Mouse (Mus musculus): ENCODE results near the gene Zfpl1. TPM values are rescaled to one million over a fixed set of nuclear protein-coding genes. Genes with fewer than 3 reads are reported as not detected.

Zfpl1 gene
- polyA plus RNA-seq, 1 experiment from 2014 or later, result 80.8 TPM

- Histone ChIP-seq H3K4me1 (peaks cover 26% of the 10 kb centered on the region), H3K36me3 (peaks cover 18% of the 10 kb centered on the region), H3K9ac (replicated peaks) (peak within 1 kb of the TSS; percentile 86), H3K9me3 (no peaks in the 10 kb centered on the region), H3K27ac (replicated peaks) (peak within 1 kb of the TSS; percentile 96), H3K4me3 (peak within 1 kb of the TSS; percentile 84), H3K4me2 (replicated peaks) (peak within 1 kb of the TSS; percentile 82), H3K27me3 (no peaks in the 10 kb centered on the region)
- ATAC-seq (replicated peaks), result peak; percentile 89
- under 1% methylated on average over 77 of the region's 77 CpGs for WGBS
Measured at GRCm38 (mm10) chr19:6117986-6118676, 33.4 kb upstream of the Zfpl1 start, which contains the start of gene Sac3d1. Sac3d1 (minus strand) TSS chr19:6118650.

- peaks cover 18% of the 10 kb centered on the region for H3K36me3 ChIP-seq
- H3K27ac ChIP-seq (replicated peaks), result peak overlapping the region; percentile 96
- 5% methylated on average over 32 of the region's 32 CpGs for WGBS
- H3K9ac ChIP-seq (replicated peaks), result peak overlapping the region; percentile 86
- peak overlapping the region; percentile 82 for H3K4me2 ChIP-seq (replicated peaks)
- ATAC-seq (replicated peaks), result 0 out of 2 replicates have a peak, but pooled peaks have one; percentile 2
- H3K9me3 ChIP-seq, result no peaks in the 10 kb centered on the region
- peaks cover 26% of the 10 kb centered on the region for H3K4me1 ChIP-seq
- peak overlapping the region; percentile 84 for H3K4me3 ChIP-seq
- no peaks in the 10 kb centered on the region for H3K27me3 ChIP-seq
Measured at GRCm38 (mm10) chr19:6117346-6117985, 32.7 kb upstream of the Zfpl1 start.

- Histone ChIP-seq H3K36me3 (peaks cover 20% of the 10 kb centered on the region), H3K4me1 (peaks cover 26% of the 10 kb centered on the region), H3K27me3 (no peaks in the 10 kb centered on the region), H3K9me3 (no peaks in the 10 kb centered on the region), H3K27ac (replicated peaks) (no peak overlapping the region), H3K4me3 (no peak overlapping the region), H3K9ac (replicated peaks) (no peak overlapping the region), H3K4me2 (replicated peaks) (no peak overlapping the region)
- WGBS, result 92% methylated on average over 15 of the region's 15 CpGs
- no peak for ATAC-seq (replicated peaks)
Measured at GRCm38 (mm10) chr19:6116113-6116850, 31.5 kb upstream of the Zfpl1 start.

GRCm38 (mm10) chr19:6113116-6113515 lies 28.4 kb upstream of the Zfpl1 start:
- H3K27me3 ChIP-seq, result no peaks in the 10 kb centered on the region
- no peak overlapping the region for H3K27ac ChIP-seq (replicated peaks)
- H3K9ac ChIP-seq (replicated peaks), result no peak overlapping the region
- WGBS, result 76% methylated on average over 6 of the region's 6 CpGs
- H3K4me3 ChIP-seq, result no peak overlapping the region
- H3K4me2 ChIP-seq (replicated peaks), result no peak overlapping the region
- ATAC-seq (replicated peaks), result no peak
- peaks cover 20% of the 10 kb centered on the region for H3K36me3 ChIP-seq
- no peaks in the 10 kb centered on the region for H3K9me3 ChIP-seq
- peaks cover 14% of the 10 kb centered on the region for H3K4me1 ChIP-seq

GRCm38 (mm10) chr19:6105586-6105985 lies 20.8 kb upstream of the Zfpl1 start, which contains the start of gene Naaladl1:
Naaladl1 (plus strand) TSS chr19:6105782.
- no peak within 1 kb of the TSS for H3K9ac ChIP-seq (replicated peaks)

GRCm38 (mm10) chr19:6104476-6104875 lies 19.7 kb upstream of the Zfpl1 start:
- ATAC-seq (replicated peaks), result no peak
- H3K27ac ChIP-seq (replicated peaks), result no peak overlapping the region
- H3K36me3 ChIP-seq, result no peaks in the 10 kb centered on the region
- no peak overlapping the region for H3K9ac ChIP-seq (replicated peaks)
- no peaks in the 10 kb centered on the region for H3K9me3 ChIP-seq
- no peak overlapping the region for H3K4me3 ChIP-seq
- no peak overlapping the region for H3K4me2 ChIP-seq (replicated peaks)
- no peaks in the 10 kb centered on the region for H3K27me3 ChIP-seq
- no peaks in the 10 kb centered on the region for H3K4me1 ChIP-seq
- 90% methylated on average over 4 of the region's 4 CpGs for WGBS

More at GRCm38 (mm10) chr19:6105586-6105985, 20.8 kb upstream of the Zfpl1 start, which contains the start of gene Naaladl1:
- 84% methylated on average over 7 of the region's 7 CpGs for WGBS
- H3K9me3 ChIP-seq, result no peaks in the 10 kb centered on the region
- no peaks in the 10 kb centered on the region for H3K4me1 ChIP-seq
- H3K4me2 ChIP-seq (replicated peaks), result no peak within 1 kb of the TSS
- no peak within 1 kb of the TSS for H3K27ac ChIP-seq (replicated peaks)
- no peak for ATAC-seq (replicated peaks)
- no peak within 1 kb of the TSS for H3K4me3 ChIP-seq
- no peaks in the 10 kb centered on the region for H3K36me3 ChIP-seq
- H3K27me3 ChIP-seq, result no peaks in the 10 kb centered on the region

GRCm38 (mm10) chr19:6102169-6102853 lies 17.6 kb upstream of the Zfpl1 start:
- Histone ChIP-seq H3K27ac (replicated peaks) (no peak overlapping the region), H3K36me3 (no peaks in the 10 kb centered on the region), H3K4me3 (no peak overlapping the region), H3K27me3 (no peaks in the 10 kb centered on the region), H3K4me1 (no peaks in the 10 kb centered on the region), H3K9ac (replicated peaks) (no peak overlapping the region), H3K4me2 (replicated peaks) (no peak overlapping the region), H3K9me3 (no peaks in the 10 kb centered on the region)
- no peak for ATAC-seq (replicated peaks)
- 81% methylated on average over 6 of the region's 6 CpGs for WGBS

GRCm38 (mm10) chr19:6101186-6101585 lies 16.4 kb upstream of the Zfpl1 start:
- H3K9me3 ChIP-seq, result no peaks in the 10 kb centered on the region
- no peaks in the 10 kb centered on the region for H3K27me3 ChIP-seq
- no peak for ATAC-seq (replicated peaks)
- H3K4me3 ChIP-seq, result no peak overlapping the region
- H3K36me3 ChIP-seq, result no peaks in the 10 kb centered on the region
- WGBS, result 83% methylated on average over 6 of the region's 6 CpGs
- H3K4me2 ChIP-seq (replicated peaks), result no peak overlapping the region
- H3K9ac ChIP-seq (replicated peaks), result no peak overlapping the region
- no peak overlapping the region for H3K27ac ChIP-seq (replicated peaks)
- no peaks in the 10 kb centered on the region for H3K4me1 ChIP-seq

- Histone ChIP-seq H3K27ac (replicated peaks) (no peak overlapping the region), H3K27me3 (no peaks in the 10 kb centered on the region), H3K4me2 (replicated peaks) (no peak overlapping the region)
Measured at GRCm38 (mm10) chr19:6097847-6098246, 13.1 kb upstream of the Zfpl1 start.

GRCm38 (mm10) chr19:6094119-6094518 lies 9.4 kb upstream of the Zfpl1 start, which contains the start of gene AC131692.1:
AC131692.1 (plus strand) TSS chr19:6094419.
- WGBS, result 94% methylated on average over 7 of the region's 7 CpGs
- Histone ChIP-seq H3K9me3 (no peaks in the 10 kb centered on the region), H3K27me3 (no peaks in the 10 kb centered on the region), H3K4me1 (no peaks in the 10 kb centered on the region), H3K27ac (replicated peaks) (no peak within 1 kb of the TSS), H3K4me2 (replicated peaks) (no peak within 1 kb of the TSS), H3K4me3 (no peak within 1 kb of the TSS), H3K9ac (replicated peaks) (no peak within 1 kb of the TSS), H3K36me3 (0 out of 2 replicates have a peak, but pooled peaks cover 3% of the 10 kb centered on the region)
- ATAC-seq (replicated peaks), result no peak

More at GRCm38 (mm10) chr19:6097847-6098246, 13.1 kb upstream of the Zfpl1 start:
- ATAC-seq (replicated peaks), result no peak
- no peaks in the 10 kb centered on the region for H3K9me3 ChIP-seq
- no peak overlapping the region for H3K9ac ChIP-seq (replicated peaks)
- no peaks in the 10 kb centered on the region for H3K36me3 ChIP-seq
- WGBS, result 91% methylated on average over 3 of the region's 3 CpGs
- H3K4me1 ChIP-seq, result no peaks in the 10 kb centered on the region
- no peak overlapping the region for H3K4me3 ChIP-seq

- 95% methylated on average over 13 of the region's 13 CpGs for WGBS
- no peak for ATAC-seq (replicated peaks)
- no peak overlapping the region for H3K4me3 ChIP-seq
- no peak overlapping the region for H3K9ac ChIP-seq (replicated peaks)
- H3K9me3 ChIP-seq, result no peaks in the 10 kb centered on the region
- no peaks in the 10 kb centered on the region for H3K27me3 ChIP-seq
- H3K27ac ChIP-seq (replicated peaks), result no peak overlapping the region
- H3K36me3 ChIP-seq, result 0 out of 2 replicates have a peak, but pooled peaks cover 3% of the 10 kb centered on the region
- H3K4me1 ChIP-seq, result peaks cover 16% of the 10 kb centered on the region
- H3K4me2 ChIP-seq (replicated peaks), result no peak overlapping the region
Measured at GRCm38 (mm10) chr19:6088841-6089240, 4.1 kb upstream of the Zfpl1 start.

Data from forebrain, embryonic 15.5 days (tissue).